Mouse (Mus musculus) kidney, embryonic 15.5 days (tissue): Measurements from ENCODE around the gene Aprt. TPM values are rescaled to one million over a fixed set of nuclear protein-coding genes. Genes with fewer than 3 reads are reported as not detected.

ENCODE experiments used
- ATAC-seq: fragments of 200-750 bp; cut with Nextera tagmentation; replicated peaks from 2 replicates; pipeline ENCODE4 v1.8.0; 2017; ENCODE audit warnings: moderate TSS enrichment; ENCODE audit not compliant: low FRiP score
- H3K27ac ChIP-seq: fragments of 300-500 bp; sonication (generic); 2 replicates; pipeline ENCODE4 v1.5.1; 2015; ENCODE audit warnings: mild to moderate bottlenecking, inconsistent platforms
- H3K27me3 ChIP-seq: fragments of 300-500 bp; sonication (generic); 2 replicates; pipeline ENCODE4 v1.6.1; 2015; ENCODE audit warnings: inconsistent platforms
- H3K36me3 ChIP-seq: fragments of 300-500 bp; sonication (generic); 2 replicates; pipeline ENCODE4 v1.6.1; 2015; ENCODE audit warnings: inconsistent platforms
- H3K4me1 ChIP-seq: fragments of 300-500 bp; sonication (generic); 2 replicates; pipeline ENCODE4 v1.6.1; 2015; ENCODE audit warnings: inconsistent platforms
- H3K4me2 ChIP-seq: fragments of 300-500 bp; sonication (generic); 2 replicates; pipeline ENCODE4 v1.6.1; 2015; ENCODE audit warnings: moderate library complexity, mild to moderate bottlenecking, inconsistent platforms
- H3K4me3 ChIP-seq: fragments of 300-500 bp; sonication (generic); replicated peaks from 2 replicates; pipeline ENCODE4 v1.5.1; 2015; ENCODE audit warnings: mild to moderate bottlenecking, inconsistent platforms
- H3K9ac ChIP-seq: fragments of 300-500 bp; sonication (generic); 2 replicates; pipeline ENCODE4 v1.6.1; 2015; ENCODE audit warnings: mild to moderate bottlenecking, inconsistent platforms
- H3K9me3 ChIP-seq: fragments of 300-500 bp; sonication (generic); replicated peaks from 2 replicates; pipeline ENCODE4 v1.6.1; 2016; ENCODE audit warnings: inconsistent platforms
- WGBS: fragments of 180-500 bp; shearing (Covaris S2); methylation state at CpG from one replicate; pipeline ENCODE4 v1.1.7; 2015; ENCODE audit warnings: mixed read lengths; 5-methylcytosine and 5-hydroxymethylcytosine counted together
- polyA plus RNA-seq: library from polyadenylated mRNA; unstranded; fragments of >200 nt; fragmentation: Nextera tagmentation; extraction: Ambion mirVana; gene quantifications from 2 replicates; pipeline ENCODE4 v1.2.1, GENCODE M21; 2015

The Aprt gene
- polyA plus RNA-seq, 1 experiment from 2014 or later: 353 TPM

GRCm38 (mm10) chr8:122556030-122557009 is 20.4 kb downstream of the Aprt start:
- peak; percentile 31; the same call in 1 of the 2 replicates for ATAC-seq
- H3K9ac ChIP-seq: no peak overlapping the region

GRCm38 (mm10) chr8:122554786-122555185 is 21.9 kb downstream of the Aprt start:
- Histone ChIP-seq H3K4me2 (no peak overlapping the region), H3K27ac (no peak overlapping the region), H3K4me1 (peaks cover 48% of the 10 kb centered on the region), H3K27me3 (no peaks in the 10 kb centered on the region), H3K9ac (no peak overlapping the region), H3K9me3 (no peaks in the 10 kb centered on the region), H3K4me3 (no peak overlapping the region), H3K36me3 (no peaks in the 10 kb centered on the region)
- WGBS: 90% methylated on average over 6 of the region's 6 CpGs
- no peak for ATAC-seq

More at GRCm38 (mm10) chr8:122556030-122557009, 20.4 kb downstream of the Aprt start:
- 67% methylated on average over 12 of the region's 12 CpGs for WGBS
- peak overlapping the region; percentile 82 for H3K27ac ChIP-seq
- peaks cover 34% of the 10 kb centered on the region for H3K4me1 ChIP-seq
- no peaks in the 10 kb centered on the region for H3K27me3 ChIP-seq
- no peaks in the 10 kb centered on the region for H3K36me3 ChIP-seq
- H3K4me3 ChIP-seq: no peak overlapping the region
- H3K4me2 ChIP-seq: peak overlapping the region; percentile 23; the same call in 1 of the 2 replicates
- H3K9me3 ChIP-seq: no peaks in the 10 kb centered on the region

DNA sequence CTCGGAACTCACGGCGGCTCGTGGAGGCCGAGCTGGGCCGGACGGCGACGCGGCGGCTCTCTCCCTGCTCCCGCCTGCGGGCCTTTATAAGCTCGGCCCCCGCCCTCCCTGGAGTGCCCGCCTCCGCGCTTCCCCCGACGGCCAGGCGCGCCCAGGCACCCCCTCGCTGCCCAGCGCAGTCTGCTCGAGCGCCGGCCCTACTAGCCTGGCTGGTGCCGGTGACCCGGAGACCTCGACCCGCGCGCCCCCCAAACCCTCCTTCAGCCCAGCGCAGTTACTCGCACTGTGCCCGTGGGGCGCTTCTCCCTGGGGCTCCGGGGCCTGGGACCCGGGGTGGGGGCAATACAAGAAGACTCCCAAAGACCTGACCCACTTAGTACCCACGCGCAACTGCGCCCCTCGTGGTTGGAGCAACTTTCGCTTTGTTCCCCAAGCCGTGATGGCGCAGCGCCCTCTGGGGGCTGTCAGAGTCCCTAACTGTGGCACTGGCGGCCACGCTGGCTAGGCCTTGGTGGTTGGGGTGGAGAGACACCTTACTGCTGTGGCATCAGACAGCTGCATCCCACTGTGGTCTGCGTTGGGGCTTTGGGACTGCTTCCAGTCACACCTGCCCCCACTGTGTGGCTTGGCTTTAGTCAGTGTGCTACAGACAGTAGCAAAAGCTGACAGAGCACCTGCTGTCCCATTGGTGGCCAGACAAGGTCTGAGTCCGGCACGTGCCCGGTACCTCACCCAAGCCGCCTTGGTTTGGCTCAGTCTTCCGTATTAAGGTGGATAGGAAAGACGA is 25.3 kb downstream of the Aprt start, which contains the start of gene Piezo1:
TSS of gene Piezo1 (minus strand) at position 65 of the 787 bp plus-strand sequence.
- ATAC-seq: peak; percentile 63
- Histone ChIP-seq H3K4me1 (peaks cover 58% of the 10 kb centered on the region), H3K4me3 (peak within 1 kb of the TSS; percentile 64), H3K9ac (peak within 1 kb of the TSS; percentile 69), H3K4me2 (peak within 1 kb of the TSS; percentile 84), H3K36me3 (no peaks in the 10 kb centered on the region), H3K27me3 (no peaks in the 10 kb centered on the region), H3K27ac (peak within 1 kb of the TSS; percentile 89), H3K9me3 (no peaks in the 10 kb centered on the region)
- 10% methylated on average over 55 of the region's 56 CpGs for WGBS

DNA sequence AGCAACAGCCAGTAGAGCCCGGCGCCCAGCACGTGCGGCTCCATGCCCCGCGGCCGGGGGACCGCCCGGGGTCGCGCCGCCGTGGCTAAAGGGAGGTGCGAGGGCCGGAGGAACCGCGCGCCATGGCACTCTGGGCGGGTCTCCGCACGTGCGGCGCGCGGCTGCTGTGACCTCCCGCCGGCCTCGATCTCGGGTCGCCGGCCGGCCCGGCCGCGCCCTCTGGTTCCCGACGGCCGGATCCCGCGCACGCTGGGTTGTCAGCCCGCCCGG is 25.8 kb downstream of the Aprt start:
- ATAC-seq: no peak
- H3K4me1 ChIP-seq: peaks cover 58% of the 10 kb centered on the region
- no peaks in the 10 kb centered on the region for H3K27me3 ChIP-seq
- H3K27ac ChIP-seq: peak overlapping the region; percentile 89
- H3K36me3 ChIP-seq: no peaks in the 10 kb centered on the region
- no peaks in the 10 kb centered on the region for H3K9me3 ChIP-seq
- peak overlapping the region; percentile 84 for H3K4me2 ChIP-seq
- H3K4me3 ChIP-seq: peak overlapping the region; percentile 64
- WGBS: under 1% methylated on average over 34 of the region's 43 CpGs
- H3K9ac ChIP-seq: peak overlapping the region; percentile 69

- peaks cover 60% of the 10 kb centered on the region for H3K4me1 ChIP-seq
- H3K27ac ChIP-seq: peak overlapping the region; percentile 89
- WGBS: 4% methylated on average over 52 of the region's 52 CpGs
- H3K4me3 ChIP-seq: peak overlapping the region; percentile 64
- H3K27me3 ChIP-seq: no peaks in the 10 kb centered on the region
- no peaks in the 10 kb centered on the region for H3K36me3 ChIP-seq
- peak overlapping the region; percentile 84 for H3K4me2 ChIP-seq
- no peaks in the 10 kb centered on the region for H3K9me3 ChIP-seq
- ATAC-seq: peak; percentile 38
- peak overlapping the region; percentile 69 for H3K9ac ChIP-seq
Observed at GRCm38 (mm10) chr8:122550234-122550994, 26.3 kb downstream of the Aprt start.

- Histone ChIP-seq H3K9ac (no peak overlapping the region; the same call in 1 of the 2 replicates), H3K27ac (peak overlapping the region; percentile 91; the same call in 1 of the 2 replicates), H3K9me3 (no peaks in the 10 kb centered on the region), H3K4me3 (peak overlapping the region; percentile 64; the same call in 1 of the 2 replicates), H3K4me1 (peaks cover 60% of the 10 kb centered on the region), H3K27me3 (no peaks in the 10 kb centered on the region), H3K36me3 (0 out of 2 replicates have a peak, but pooled peaks cover 2% of the 10 kb centered on the region), H3K4me2 (peak overlapping the region; percentile 84)
- ATAC-seq: no peak
- WGBS: 79% methylated on average over 3 of the region's 3 CpGs
Observed at GRCm38 (mm10) chr8:122548891-122549439, 27.7 kb downstream of the Aprt start.

GRCm38 (mm10) chr8:122548331-122548730 is 28.4 kb downstream of the Aprt start:
- H3K27me3 ChIP-seq: no peaks in the 10 kb centered on the region
- no peaks in the 10 kb centered on the region for H3K9me3 ChIP-seq
- peaks cover 60% of the 10 kb centered on the region for H3K4me1 ChIP-seq
- peak overlapping the region; percentile 91 for H3K27ac ChIP-seq
- WGBS: 50% methylated on average over 13 of the region's 13 CpGs
- no peak overlapping the region for H3K9ac ChIP-seq
- 0 out of 2 replicates have a peak, but pooled peaks cover 4% of the 10 kb centered on the region for H3K36me3 ChIP-seq
- no peak for ATAC-seq
- peak overlapping the region; percentile 84 for H3K4me2 ChIP-seq
- H3K4me3 ChIP-seq: no peak overlapping the region; the same call in 1 of the 2 replicates

DNA sequence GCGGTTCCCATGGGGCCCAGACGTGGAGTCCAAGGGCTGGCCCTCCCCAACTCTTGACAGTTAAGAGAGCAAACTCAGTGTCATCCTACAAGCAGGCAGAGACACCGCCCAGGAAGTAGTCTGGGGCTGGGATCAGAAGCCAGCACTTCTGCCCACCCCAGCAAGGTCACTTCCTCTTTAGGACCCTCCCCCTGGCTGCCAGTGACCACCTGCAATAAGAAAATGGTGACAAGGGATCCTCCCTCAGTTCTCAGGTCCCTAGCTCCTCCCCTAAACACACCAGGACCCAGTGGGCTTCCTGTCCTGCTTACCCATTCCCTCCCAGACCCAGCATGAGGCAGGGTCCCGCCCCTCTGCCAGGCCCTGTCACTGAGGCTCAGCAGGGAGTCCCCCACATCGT is 28.9 kb downstream of the Aprt start:
- Histone ChIP-seq H3K4me2 (peak overlapping the region; percentile 84), H3K4me3 (peak overlapping the region; percentile 14; the same call in 1 of the 2 replicates), H3K9me3 (no peaks in the 10 kb centered on the region), H3K9ac (peak overlapping the region; percentile 42; the same call in 1 of the 2 replicates), H3K27ac (peak overlapping the region; percentile 91), H3K27me3 (no peaks in the 10 kb centered on the region), H3K4me1 (peaks cover 60% of the 10 kb centered on the region), H3K36me3 (0 out of 2 replicates have a peak, but pooled peaks cover 4% of the 10 kb centered on the region)
- WGBS: 22% methylated on average over 5 of the region's 5 CpGs
- ATAC-seq: peak; percentile 31; the same call in 1 of the 2 replicates

- H3K27ac ChIP-seq: peak overlapping the region; percentile 91
- ATAC-seq: peak; percentile 38
- peaks cover 60% of the 10 kb centered on the region for H3K4me1 ChIP-seq
- H3K4me2 ChIP-seq: peak overlapping the region; percentile 84
- peak overlapping the region; percentile 14 for H3K4me3 ChIP-seq
- H3K9me3 ChIP-seq: no peaks in the 10 kb centered on the region
- 0 out of 2 replicates have a peak, but pooled peaks cover 4% of the 10 kb centered on the region for H3K36me3 ChIP-seq
- peak overlapping the region; percentile 42 for H3K9ac ChIP-seq
- 14% methylated on average over 24 of the region's 24 CpGs for WGBS
- no peaks in the 10 kb centered on the region for H3K27me3 ChIP-seq
Observed at GRCm38 (mm10) chr8:122546811-122547453, 29.8 kb downstream of the Aprt start.

GRCm38 (mm10) chr8:122546066-122546755 is 30.5 kb downstream of the Aprt start:
- 73% methylated on average over 7 of the region's 7 CpGs for WGBS
- peak; percentile 37 for ATAC-seq
- Histone ChIP-seq H3K4me2 (peak overlapping the region; percentile 84), H3K4me3 (no peak overlapping the region), H3K27ac (peak overlapping the region; percentile 91), H3K27me3 (no peaks in the 10 kb centered on the region), H3K36me3 (0 out of 2 replicates have a peak, but pooled peaks cover 4% of the 10 kb centered on the region), H3K4me1 (peaks cover 55% of the 10 kb centered on the region), H3K9me3 (no peaks in the 10 kb centered on the region), H3K9ac (no peak overlapping the region)
